17 mouse cellular contexts compared by ENCODE assay signal in the genomic region with DNA sequence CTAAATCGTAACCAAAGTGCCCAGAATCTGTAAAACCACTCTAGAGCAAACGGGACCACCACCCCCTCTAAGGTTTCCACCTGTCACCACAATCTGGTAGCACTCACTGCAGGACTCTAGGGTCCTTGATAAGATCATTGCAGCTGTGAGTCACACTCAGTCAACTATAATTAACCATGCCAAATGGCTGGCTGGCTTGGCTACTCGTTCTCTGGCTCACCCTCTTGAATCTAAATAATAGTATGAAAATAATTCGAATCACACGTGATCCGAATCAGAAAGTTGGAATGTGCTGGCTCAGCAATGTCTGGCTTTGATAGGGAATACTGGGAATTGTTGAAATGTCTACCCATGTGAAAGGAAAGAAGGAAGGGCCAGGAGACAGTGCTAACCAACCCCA. TPM values are rescaled to one million over a fixed set of nuclear protein-coding genes. Genes with fewer than 3 reads are reported as not detected.
DNase-seq lines count a peak whose midpoint lies in the region; ATAC-seq and TF ChIP-seq lines count a peak whose summit lies in the region.
"Had no signal": no experiment of that assay in that cellular context is flagged by ENCODE, and none has a peak within 500 bp of the region (broad histone marks: within the 10 kb centered on the region; RNA-seq: fewer than 3 reads in every experiment).

No protein-coding gene starts in this region.

- H3K4me1 ChIP-seq in limb, embryonic 14.5 days (ENCODE audit: control insufficient read depth, insufficient read depth, low read length) = 0 out of 2 replicates have a peak, but pooled peaks cover 2% of the 10 kb centered on the region
- peaks cover 14% of the 10 kb centered on the region for H3K4me1 ChIP-seq in limb, embryonic 10.5 days
- H3K4me1 ChIP-seq in heart, embryonic 12.5 days (replicated peaks) = peaks cover 51% of the 10 kb centered on the region
- H3K4me1 ChIP-seq: neural tube, embryonic 15.5 days had no signal

- ATAC-seq in limb, embryonic 14.5 days (ENCODE audit: low FRiP score, low read depth) = peak; percentile 70
- no peak for ATAC-seq in heart, embryonic 12.5 days (ENCODE audit: insufficient number of reproducible peaks, low FRiP score)

- no peak overlapping the region for H3K4me3 ChIP-seq in limb, embryonic 14.5 days (replicated peaks; ENCODE audit: low read length)
- H3K4me3 ChIP-seq in limb, embryonic 10.5 days = no peak overlapping the region
- no peak overlapping the region for H3K4me3 ChIP-seq in heart, embryonic 12.5 days
- H3K4me3 ChIP-seq: hindbrain, embryonic 10.5 days; kidney, embryonic 15.5 days; limb, embryonic 13.5 days; neural tube, embryonic 15.5 days had no signal

- no peak overlapping the region for H3K9ac ChIP-seq in limb, embryonic 14.5 days (ENCODE audit: low read depth, low read length, severe bottlenecking)
- H3K9ac ChIP-seq in heart, embryonic 12.5 days = no peak overlapping the region
- H3K9ac ChIP-seq: kidney, embryonic 15.5 days; limb, embryonic 13.5 days; neural tube, embryonic 15.5 days had no signal

- H3K27me3 ChIP-seq in limb, embryonic 14.5 days (ENCODE audit: control insufficient read depth, insufficient read depth, low read length) = no peaks in the 10 kb centered on the region
- H3K27me3 ChIP-seq in limb, embryonic 10.5 days (ENCODE audit: low read depth, poor library complexity, severe bottlenecking) = no peaks in the 10 kb centered on the region
- H3K27me3 ChIP-seq in heart, embryonic 12.5 days (replicated peaks) = no peaks in the 10 kb centered on the region
- H3K27me3 ChIP-seq: kidney, embryonic 15.5 days; limb, embryonic 13.5 days; neural tube, embryonic 15.5 days had no signal

- TF ChIP-seq POLR2A in limb, embryonic 14.5 days (IDR thresholded peaks at IDR 0.05; ENCODE audit: borderline replicate concordance, extremely low read depth, insufficient read depth, insufficient read length) = no peak

- no peak overlapping the region for H3K4me2 ChIP-seq in limb, embryonic 14.5 days (replicated peaks; ENCODE audit: low read depth, low read length, severe bottlenecking)
- no peak overlapping the region for H3K4me2 ChIP-seq in heart, embryonic 12.5 days
- H3K4me2 ChIP-seq: kidney, embryonic 15.5 days; limb, embryonic 13.5 days; neural tube, embryonic 15.5 days had no signal

- H3K27ac ChIP-seq in limb, embryonic 14.5 days (replicated peaks; ENCODE audit: low read depth, low read length) = no peak overlapping the region
- H3K27ac ChIP-seq in limb, embryonic 10.5 days = no peak overlapping the region
- H3K27ac ChIP-seq in heart, embryonic 12.5 days (ENCODE audit: poor library complexity, severe bottlenecking) = 0 out of 2 replicates have a peak overlapping the region, but pooled peaks have one; percentile 39
- H3K27ac ChIP-seq: hindbrain, embryonic 10.5 days; kidney, embryonic 15.5 days; limb, embryonic 13.5 days; neural tube, embryonic 15.5 days had no signal

- peak; percentile 32 to 47 for DNase-seq in adrenal gland, postnatal 36 days
- DNase-seq in adrenal gland, adult 8-10 months = no peak
- DNase-seq in limb, embryonic 14.5 days (ENCODE audit: low spot score) = peak; percentile 22
- DNase-seq in limb, embryonic 10.5 days (ENCODE audit: low spot score) = no peak
- DNase-seq in spleen, postnatal 4 days (ENCODE audit: low spot score in 2 of 2) = no peak
- DNase-seq in embryo, embryonic 11 days = no peak
- DNase-seq in cerebellum, adult 9-10 months = no peak
- DNase-seq: cerebellum, adult 11 months; gastrocnemius, postnatal 36 days; retina, postnatal 1 day; thymus, postnatal 36 days had no signal

- H3K9me3 ChIP-seq in limb, embryonic 14.5 days (ENCODE audit: control insufficient read depth, low read length) = no peaks in the 10 kb centered on the region
- no peaks in the 10 kb centered on the region for H3K9me3 ChIP-seq in limb, embryonic 10.5 days (replicated peaks)
- H3K9me3 ChIP-seq in heart, embryonic 12.5 days (replicated peaks) = no peaks in the 10 kb centered on the region
- H3K9me3 ChIP-seq: hindbrain, embryonic 10.5 days; kidney, embryonic 15.5 days; limb, embryonic 13.5 days; neural tube, embryonic 15.5 days had no signal

- H3K36me3 ChIP-seq in limb, embryonic 14.5 days (ENCODE audit: control insufficient read depth, insufficient read depth, low read length) = no peaks in the 10 kb centered on the region
- H3K36me3 ChIP-seq in limb, embryonic 10.5 days = no peaks in the 10 kb centered on the region
- H3K36me3 ChIP-seq in heart, embryonic 12.5 days = no peaks in the 10 kb centered on the region
- H3K36me3 ChIP-seq: hindbrain, embryonic 10.5 days; kidney, embryonic 15.5 days; limb, embryonic 13.5 days; neural tube, embryonic 15.5 days had no signal

- WGBS in limb, embryonic 14.5 days = 77% methylated on average over 6 of the region's 6 CpGs
- 80% methylated on average over 6 of the region's 6 CpGs for WGBS in limb, embryonic 10.5 days
- 41% methylated on average over 6 of the region's 6 CpGs for WGBS in heart, embryonic 12.5 days

RNA-seq across cellular contexts. Expression of gene Gm10309, which starts 48.5 kb away (rescaled TPM):
- not detected for total RNA-seq in adrenal gland, postnatal 36 days (2021)
- under 1 TPM in 1 of 4 experiments, not detected in 3; 0.28 TPM for total RNA-seq in adrenal gland, adult 8-10 months (2022)
- 0.03 and 0.09 TPM in 2 replicates for polyA plus RNA-seq in limb, embryonic 14.5 days (2012; rRNA removed)
- 0.47 TPM in 1 of 2 replicates, not detected in the other for polyA plus RNA-seq in limb, embryonic 14.5 days (2014; fragmentation: Nextera tagmentation; extraction: Ambion mirVana)
- 0.16 TPM in 2 replicates for polyA plus RNA-seq in limb, embryonic 10.5 days (2016; fragmentation: Nextera tagmentation; extraction: Ambion mirVana)
- polyA plus RNA-seq in heart, embryonic 12.5 days (2016; fragmentation: Nextera tagmentation; extraction: Ambion mirVana) = 0.38 and 0.40 TPM in 2 replicates
- total RNA-seq: gastrocnemius, postnatal 36 days; left cerebral cortex, adult 8-10 months had no signal

Comparison
In these comparisons a context has a peak if more than half of its experiments do, and no peak if none do; other contexts are left out.
1. DNase-seq: peak in adrenal gland, postnatal 36 days (2 of 2) and limb, embryonic 14.5 days (single experiment); none in adrenal gland, adult 8-10 months (single experiment), limb, embryonic 10.5 days (single experiment), spleen, postnatal 4 days (0 of 2), embryo, embryonic 11 days (single experiment) and cerebellum, adult 9-10 months (single experiment).